Mouse (Mus musculus): ENCODE data around the gene Selenof. TPM values are rescaled to one million over a fixed set of nuclear protein-coding genes. Genes with fewer than 3 reads are reported as not detected.

Selenof gene
- 316 and 342 TPM in 2 replicates for polyA plus RNA-seq (2015; fragmentation: Nextera tagmentation; extraction: Ambion mirVana)

GRCm38 (mm10) chr3:144570047-144570815, at the start of gene Selenof, which contains the start of gene Hs2st1:
Selenof (plus strand) TSS chr3:144570304.
Hs2st1 (minus strand) TSS chr3:144570181.
- peak within 1 kb of the TSS; percentile 100 for H3K4me2 ChIP-seq
- H3K9me3 ChIP-seq (replicated peaks): no peaks in the 10 kb centered on the region
- peak within 1 kb of the TSS; percentile 98 for H3K4me3 ChIP-seq (replicated peaks)
- peak within 1 kb of the TSS; percentile 96 for H3K9ac ChIP-seq
- H3K27me3 ChIP-seq: no peaks in the 10 kb centered on the region
- peak within 1 kb of the TSS; percentile 89 for H3K27ac ChIP-seq
- H3K4me1 ChIP-seq (replicated peaks): peaks cover 55% of the 10 kb centered on the region
- DNase-seq: peak; percentile 98
- under 1% methylated on average over 65 of the region's 69 CpGs for WGBS (ENCODE audit: insufficient replicate concordance)
- H3K36me3 ChIP-seq: peaks cover 24% of the 10 kb centered on the region
- peak; percentile 96 for ATAC-seq (ENCODE audit: low read depth)

- no peaks in the 10 kb centered on the region for H3K36me3 ChIP-seq
- H3K4me1 ChIP-seq (replicated peaks): peaks cover 19% of the 10 kb centered on the region
- no peak for ATAC-seq (ENCODE audit: low read depth)
- 87% methylated on average over 7 of the region's 7 CpGs for WGBS (ENCODE audit: insufficient replicate concordance)
- H3K27ac ChIP-seq: no peak overlapping the region
- H3K4me2 ChIP-seq: no peak overlapping the region
- no peaks in the 10 kb centered on the region for H3K27me3 ChIP-seq
- H3K9ac ChIP-seq: no peak overlapping the region
- no peaks in the 10 kb centered on the region for H3K9me3 ChIP-seq (replicated peaks)
- no peak for DNase-seq
- no peak overlapping the region for H3K4me3 ChIP-seq (replicated peaks)
These were observed 42.2 kb upstream of the Selenof start for GRCm38 (mm10) chr3:144527918-144528317.

- no peaks in the 10 kb centered on the region for H3K27me3 ChIP-seq
- H3K9me3 ChIP-seq (replicated peaks): no peaks in the 10 kb centered on the region
- DNase-seq (no peak), ATAC-seq (ENCODE audit: low read depth) (no peak)
- H3K4me1 ChIP-seq (replicated peaks): peaks cover 26% of the 10 kb centered on the region
- H3K36me3 ChIP-seq: no peaks in the 10 kb centered on the region
- H3K4me3 ChIP-seq (replicated peaks): no peak overlapping the region
- H3K4me2 ChIP-seq: no peak overlapping the region
- no peak overlapping the region for H3K9ac ChIP-seq
- no peak overlapping the region for H3K27ac ChIP-seq
- WGBS (ENCODE audit: insufficient replicate concordance): 64% methylated on average over 5 of the region's 5 CpGs
These were observed 39.1 kb upstream of the Selenof start for GRCm38 (mm10) chr3:144531023-144531422.

- Histone ChIP-seq H3K4me1 (replicated peaks) (peaks cover 23% of the 10 kb centered on the region), H3K27ac (no peak overlapping the region), H3K36me3 (no peaks in the 10 kb centered on the region), H3K9ac (no peak overlapping the region), H3K4me2 (no peak overlapping the region), H3K9me3 (replicated peaks) (no peaks in the 10 kb centered on the region), H3K4me3 (replicated peaks) (no peak overlapping the region), H3K27me3 (no peaks in the 10 kb centered on the region)
- no peak for DNase-seq
- 74% methylated on average over 4 of the region's 4 CpGs for WGBS (ENCODE audit: insufficient replicate concordance)
- ATAC-seq (ENCODE audit: low read depth): no peak
These were observed 35.0 kb upstream of the Selenof start for GRCm38 (mm10) chr3:144535056-144535455.

- Histone ChIP-seq H3K4me2 (no peak overlapping the region), H3K27ac (no peak overlapping the region), H3K36me3 (no peaks in the 10 kb centered on the region), H3K27me3 (no peaks in the 10 kb centered on the region), H3K9ac (no peak overlapping the region), H3K4me1 (replicated peaks) (peaks cover 23% of the 10 kb centered on the region), H3K9me3 (replicated peaks) (no peaks in the 10 kb centered on the region), H3K4me3 (replicated peaks) (no peak overlapping the region)
- WGBS (ENCODE audit: insufficient replicate concordance): 75% methylated on average over 7 of the region's 7 CpGs
- DNase-seq (no peak), ATAC-seq (ENCODE audit: low read depth) (peak; percentile 75)
These were observed 32.8 kb upstream of the Selenof start for GRCm38 (mm10) chr3:144537078-144537855.

GRCm38 (mm10) chr3:144539051-144539450, 31.1 kb upstream of the Selenof start:
- Histone ChIP-seq H3K9ac (no peak overlapping the region), H3K27me3 (no peaks in the 10 kb centered on the region), H3K4me3 (replicated peaks) (no peak overlapping the region), H3K9me3 (replicated peaks) (no peaks in the 10 kb centered on the region), H3K27ac (no peak overlapping the region), H3K36me3 (no peaks in the 10 kb centered on the region), H3K4me1 (replicated peaks) (peaks cover 14% of the 10 kb centered on the region), H3K4me2 (no peak overlapping the region)
- no peak for DNase-seq
- ATAC-seq (ENCODE audit: low read depth): no peak
- WGBS (ENCODE audit: insufficient replicate concordance): 70% methylated on average over 3 of the region's 3 CpGs

GRCm38 (mm10) chr3:144540805-144541204, 29.3 kb upstream of the Selenof start:
- WGBS (ENCODE audit: insufficient replicate concordance): 71% methylated on average over 3 of the region's 3 CpGs
- H3K4me1 ChIP-seq (replicated peaks): peaks cover 10% of the 10 kb centered on the region
- no peaks in the 10 kb centered on the region for H3K9me3 ChIP-seq (replicated peaks)
- DNase-seq: no peak
- no peak for ATAC-seq (ENCODE audit: low read depth)
- no peaks in the 10 kb centered on the region for H3K27me3 ChIP-seq
- H3K4me3 ChIP-seq (replicated peaks): no peak overlapping the region
- H3K9ac ChIP-seq: no peak overlapping the region
- no peak overlapping the region for H3K27ac ChIP-seq
- H3K4me2 ChIP-seq: no peak overlapping the region
- H3K36me3 ChIP-seq: no peaks in the 10 kb centered on the region

- Histone ChIP-seq H3K36me3 (no peaks in the 10 kb centered on the region), H3K9me3 (replicated peaks) (no peaks in the 10 kb centered on the region), H3K4me2 (no peak overlapping the region), H3K4me1 (replicated peaks) (peaks cover 10% of the 10 kb centered on the region), H3K27ac (no peak overlapping the region), H3K27me3 (no peaks in the 10 kb centered on the region), H3K4me3 (replicated peaks) (no peak overlapping the region), H3K9ac (no peak overlapping the region)
- 80% methylated on average over 6 of the region's 6 CpGs for WGBS (ENCODE audit: insufficient replicate concordance)
- ATAC-seq (ENCODE audit: low read depth) (no peak), DNase-seq (no peak)
These were observed 28.1 kb upstream of the Selenof start for GRCm38 (mm10) chr3:144541906-144542438.

GRCm38 (mm10) chr3:144545152-144545551, 25.0 kb upstream of the Selenof start:
- Histone ChIP-seq H3K9ac (no peak overlapping the region), H3K4me3 (replicated peaks) (no peak overlapping the region), H3K27me3 (no peaks in the 10 kb centered on the region), H3K9me3 (replicated peaks) (no peaks in the 10 kb centered on the region), H3K36me3 (no peaks in the 10 kb centered on the region), H3K27ac (no peak overlapping the region), H3K4me1 (replicated peaks) (0 out of 2 replicates have a peak, but pooled peaks cover 4% of the 10 kb centered on the region), H3K4me2 (no peak overlapping the region)
- ATAC-seq (ENCODE audit: low read depth) (no peak), DNase-seq (no peak)
- 90% methylated on average over 7 of the region's 7 CpGs for WGBS (ENCODE audit: insufficient replicate concordance)

- no peak overlapping the region for H3K4me2 ChIP-seq
- H3K4me1 ChIP-seq (replicated peaks): 0 out of 2 replicates have a peak, but pooled peaks cover 4% of the 10 kb centered on the region
- no peaks in the 10 kb centered on the region for H3K27me3 ChIP-seq
- H3K27ac ChIP-seq: no peak overlapping the region
- ATAC-seq (ENCODE audit: low read depth): no peak
- H3K9me3 ChIP-seq (replicated peaks): no peaks in the 10 kb centered on the region
- H3K4me3 ChIP-seq (replicated peaks): no peak overlapping the region
- no peaks in the 10 kb centered on the region for H3K36me3 ChIP-seq
- no peak overlapping the region for H3K9ac ChIP-seq
- DNase-seq: no peak
- 69% methylated on average over 4 of the region's 4 CpGs for WGBS (ENCODE audit: insufficient replicate concordance)
These were observed 24.3 kb upstream of the Selenof start for GRCm38 (mm10) chr3:144545832-144546231.

GRCm38 (mm10) chr3:144546490-144546889, 23.6 kb upstream of the Selenof start:
- no peak for DNase-seq
- no peak for ATAC-seq (ENCODE audit: low read depth)
- 23% methylated on average over 4 of the region's 4 CpGs for WGBS (ENCODE audit: insufficient replicate concordance)

More at GRCm38 (mm10) chr3:144546490-144546889, 23.6 kb upstream of the Selenof start:
- Histone ChIP-seq H3K4me2 (no peak overlapping the region), H3K36me3 (no peaks in the 10 kb centered on the region), H3K27ac (no peak overlapping the region), H3K27me3 (no peaks in the 10 kb centered on the region), H3K9ac (no peak overlapping the region), H3K4me1 (replicated peaks) (peaks cover 9% of the 10 kb centered on the region; the same call in 1 of the 2 replicates), H3K4me3 (replicated peaks) (no peak overlapping the region), H3K9me3 (replicated peaks) (no peaks in the 10 kb centered on the region)

Data from liver, embryonic 13.5 days (tissue).